Mouse (Mus musculus) kidney, adult 2 months (tissue): ENCODE measurements around the gene Lrrn2. TPM values are rescaled to one million over a fixed set of nuclear protein-coding genes. Genes with fewer than 3 reads are reported as not detected.

ENCODE experiments used
- DNase-seq: peaks from one replicate; pipeline ENCODE4 v3.0.0; 2021
- H3K27ac ChIP-seq: fragments of 200-500 bp; 2 replicates; pipeline ENCODE4 v1.5.1; 2012; ENCODE audit warnings: low read depth, low read length, control low read depth, inconsistent platforms; ENCODE audit not compliant: insufficient read depth
- H3K27me3 ChIP-seq: fragments of 200-500 bp; replicated peaks from 2 replicates; pipeline ENCODE4 v1.6.1; 2012; ENCODE audit warnings: mild to moderate bottlenecking, moderate library complexity, low read length, inconsistent platforms; ENCODE audit not compliant: control insufficient read depth, insufficient read depth
- H3K36me3 ChIP-seq: fragments of 200-500 bp; 2 replicates; pipeline ENCODE4 v1.6.1; 2012; ENCODE audit warnings: mild to moderate bottlenecking, moderate library complexity, low read length, inconsistent platforms; ENCODE audit not compliant: control insufficient read depth, insufficient read depth
- H3K4me1 ChIP-seq: fragments of 200-500 bp; 2 replicates; pipeline ENCODE4 v1.6.1; 2011; ENCODE audit warnings: low read length; ENCODE audit not compliant: control insufficient read depth, insufficient read depth
- H3K4me3 ChIP-seq: fragments of 200-500 bp; 2 replicates; pipeline ENCODE4 v1.5.1; 2011; ENCODE audit warnings: mild to moderate bottlenecking, low read depth, low read length, control low read depth; ENCODE audit not compliant: insufficient read depth
- CTCF ChIP-seq: fragments of 200-500 bp; conservative IDR thresholded peaks from 2 replicates; pipeline ENCODE4 v1.5.1; 2011; ENCODE audit warnings: low read depth, mild to moderate bottlenecking, control low read depth, low read length, moderate library complexity, mixed read lengths; ENCODE audit not compliant: insufficient read depth, insufficient read length
- POLR2A ChIP-seq: fragments of 200-500 bp; IDR thresholded peaks from one replicate; pipeline ENCODE4 v1.6.1; 2011; ENCODE audit warnings: low read depth, low read length, control low read depth
- whole genome bisulfite sequencing: fragments of 180-500 bp; shearing (Covaris S2); methylation state at CpG from one replicate; pipeline ENCODE4 v1.1.7; 2018; 5-methylcytosine and 5-hydroxymethylcytosine counted together
- polyA plus RNA-seq: library from polyadenylated mRNA; depleted of rRNA; stranded (reverse); fragments of >200 nt; gene quantifications from 2 replicates; pipeline ENCODE4 v1.2.3, GENCODE M21; 2012

The Lrrn2 gene
- polyA plus RNA-seq, 1 experiment: 0.36 TPM

DNA sequence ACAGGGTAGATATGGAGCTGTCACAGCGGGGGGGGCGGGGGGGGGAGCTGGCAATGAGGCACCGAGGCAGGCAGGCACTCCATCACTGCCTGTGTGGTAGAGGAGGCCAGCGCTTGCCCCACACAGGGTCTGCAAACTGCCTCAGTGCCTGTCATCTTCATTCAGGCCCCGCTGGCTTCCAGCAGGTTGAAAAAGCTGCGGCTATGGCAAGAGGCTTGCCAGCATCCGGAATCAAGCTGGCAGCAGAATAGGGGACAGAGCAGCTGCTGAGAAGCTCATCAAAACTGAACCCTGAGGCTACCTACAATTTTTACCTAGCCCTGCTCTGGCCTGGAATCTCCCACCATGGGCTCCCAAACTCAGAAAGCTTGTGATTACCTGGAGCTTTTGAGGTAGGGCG lies 37.5 kb downstream of the Lrrn2 start:
- TF ChIP-seq CTCF: no peak
- TF ChIP-seq POLR2A: no peak
- Histone ChIP-seq H3K36me3 (no peaks in the 10 kb centered on the region), H3K27ac (no peak overlapping the region), H3K4me3 (no peak overlapping the region), H3K4me1 (no peaks in the 10 kb centered on the region), H3K27me3 (no peaks in the 10 kb centered on the region)
- DNase-seq: no peak
- WGBS: 18% methylated on average over 8 of the region's 8 CpGs

DNA sequence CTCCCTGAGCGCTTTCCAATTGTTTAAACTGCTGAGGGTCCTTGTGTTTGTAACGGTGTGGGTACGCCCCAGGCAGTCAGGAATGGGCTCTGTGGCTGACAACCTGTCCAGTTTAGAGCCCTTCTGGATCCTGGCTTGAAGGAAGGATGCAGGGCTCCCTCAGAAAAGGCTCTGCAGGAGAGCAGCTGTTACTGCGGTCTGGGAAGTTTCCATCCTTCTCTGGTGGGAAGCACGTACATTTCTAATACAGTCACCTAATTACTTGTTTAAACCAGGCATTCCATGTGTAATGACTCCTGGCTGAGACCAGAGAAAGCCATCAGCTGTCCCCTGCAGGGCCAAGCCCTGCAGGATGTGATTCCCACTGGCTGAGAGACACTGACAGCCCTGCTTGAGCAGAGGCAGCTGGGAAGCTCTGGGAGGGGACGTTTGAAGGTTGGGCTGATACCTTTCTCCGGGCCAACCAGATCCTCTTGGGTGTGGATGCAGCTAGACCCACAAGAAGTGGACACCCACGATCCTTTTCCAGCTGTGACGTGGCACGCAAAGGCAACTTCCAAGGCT lies 38.1 kb downstream of the Lrrn2 start:
- no peaks in the 10 kb centered on the region for H3K4me1 ChIP-seq
- DNase-seq: no peak
- H3K4me3 ChIP-seq: no peak overlapping the region
- H3K27me3 ChIP-seq: no peaks in the 10 kb centered on the region
- no peaks in the 10 kb centered on the region for H3K36me3 ChIP-seq
- no peak overlapping the region for H3K27ac ChIP-seq
- whole genome bisulfite sequencing: 29% methylated on average over 10 of the region's 10 CpGs
- TF ChIP-seq CTCF: no peak
- no peak for TF ChIP-seq POLR2A

DNA sequence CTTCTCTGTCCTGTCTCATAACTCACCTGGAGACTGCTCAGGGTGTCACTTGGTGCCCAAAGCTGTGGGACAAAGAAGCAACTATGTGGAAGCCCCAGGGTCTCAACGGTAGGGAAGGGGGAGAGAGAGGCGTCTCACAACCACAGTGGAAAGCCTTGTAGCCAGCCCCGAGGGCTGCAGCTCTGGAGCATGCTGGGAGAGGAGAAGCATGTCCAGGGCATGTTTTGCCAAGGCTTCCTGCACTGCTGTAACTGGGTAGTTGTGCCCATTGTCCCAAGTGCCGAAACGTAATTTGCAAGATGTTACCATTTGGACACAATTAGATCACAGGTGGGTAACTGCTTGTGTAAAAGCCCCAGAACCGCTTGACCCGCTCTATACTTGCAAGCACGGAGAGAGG lies 39.2 kb downstream of the Lrrn2 start:
- Histone ChIP-seq H3K4me3 (no peak overlapping the region), H3K4me1 (no peaks in the 10 kb centered on the region), H3K27me3 (no peaks in the 10 kb centered on the region), H3K27ac (no peak overlapping the region), H3K36me3 (no peaks in the 10 kb centered on the region)
- 84% methylated on average over 8 of the region's 8 CpGs for WGBS
- DNase-seq: no peak
- TF ChIP-seq POLR2A (no peak), CTCF (no peak)

- Histone ChIP-seq H3K27ac (no peak overlapping the region), H3K4me3 (no peak overlapping the region), H3K4me1 (no peaks in the 10 kb centered on the region), H3K27me3 (no peaks in the 10 kb centered on the region), H3K36me3 (no peaks in the 10 kb centered on the region)
- TF ChIP-seq CTCF (no peak), POLR2A (no peak)
- WGBS: 9% methylated on average over 13 of the region's 13 CpGs
- no peak for DNase-seq
Observed at GRCm38 (mm10) chr1:132921071-132921470, 41.0 kb downstream of the Lrrn2 start.

- no peaks in the 10 kb centered on the region for H3K27me3 ChIP-seq
- WGBS: 94% methylated on average over 9 of the region's 9 CpGs
- H3K4me3 ChIP-seq: no peak overlapping the region
- H3K4me1 ChIP-seq: no peaks in the 10 kb centered on the region
- no peaks in the 10 kb centered on the region for H3K36me3 ChIP-seq
- DNase-seq: no peak
- H3K27ac ChIP-seq: no peak overlapping the region
- no peak for TF ChIP-seq POLR2A
- no peak for TF ChIP-seq CTCF
Observed at GRCm38 (mm10) chr1:132922257-132922656, 42.2 kb downstream of the Lrrn2 start.

DNA sequence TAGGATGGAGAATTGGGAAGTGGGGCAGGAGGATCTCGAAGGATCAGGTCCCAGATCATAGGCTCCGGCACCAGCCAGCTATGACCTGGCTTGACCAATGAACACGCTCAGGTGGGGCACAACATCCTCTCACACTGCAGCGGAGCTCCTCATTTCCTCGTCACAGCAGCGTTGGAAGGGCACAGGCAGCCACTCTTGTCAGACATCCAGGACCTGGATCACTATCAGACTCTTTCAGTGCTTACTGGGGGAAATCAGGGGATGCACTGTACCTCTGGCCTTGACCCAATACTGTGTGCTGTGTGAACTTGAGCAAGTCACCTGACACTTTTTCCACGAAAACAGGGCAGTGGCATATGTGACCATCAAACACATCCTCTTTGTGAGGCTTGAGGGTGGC lies 45.2 kb downstream of the Lrrn2 start:
- no peak overlapping the region for H3K4me3 ChIP-seq
- H3K27me3 ChIP-seq: no peaks in the 10 kb centered on the region
- no peaks in the 10 kb centered on the region for H3K4me1 ChIP-seq
- 87% methylated on average over 7 of the region's 7 CpGs for WGBS
- no peaks in the 10 kb centered on the region for H3K36me3 ChIP-seq
- H3K27ac ChIP-seq: no peak overlapping the region
- no peak for TF ChIP-seq POLR2A
- TF ChIP-seq CTCF: no peak
- no peak for DNase-seq

GRCm38 (mm10) chr1:132928032-132928906 lies 48.2 kb downstream of the Lrrn2 start:
- Histone ChIP-seq H3K27ac (no peak overlapping the region), H3K4me3 (no peak overlapping the region), H3K36me3 (no peaks in the 10 kb centered on the region), H3K27me3 (no peaks in the 10 kb centered on the region), H3K4me1 (no peaks in the 10 kb centered on the region)
- no peak for TF ChIP-seq CTCF
- TF ChIP-seq POLR2A: no peak
- no peak for DNase-seq
- WGBS: 38% methylated on average over 19 of the region's 19 CpGs
